Mouse (Mus musculus): ENCODE data around the gene Rps19.

GRCm38 (mm10) chr7:24902630-24903443 lies 18.7 kb downstream of the Rps19 start, which contains the start of gene Arhgef1:
- TF ChIP-seq CTCF (IDR thresholded peaks at IDR 0.05; ENCODE audit: low read depth, low read length): no peak
- TF ChIP-seq POLR2AphosphoS5 (IDR thresholded peaks at IDR 0.05; ENCODE audit: insufficient replicate concordance, low read depth, low read length): no peak
- TF ChIP-seq GATA1 (IDR thresholded peaks at IDR 0.05; ENCODE audit: borderline replicate concordance, low read length): no peak
- TF ChIP-seq TAL1 (conservative IDR thresholded peaks at IDR 0.05; ENCODE audit: low read depth, low read length): no peak

Measured in G1E (cell line).